Mouse (Mus musculus): ENCODE results near the gene Gm3417.

GRCm38 (mm10) chr17:14930697-14931096 lies 47.9 kb downstream of the Gm3417 start:
- no peak for TF ChIP-seq POLR2A (IDR thresholded peaks at IDR 0.05; ENCODE audit: insufficient read depth, low read depth, low read length)
- no peak for TF ChIP-seq EP300 (IDR thresholded peaks at IDR 0.05; ENCODE audit: insufficient read depth, low read depth, low read length)
- TF ChIP-seq CTCF (IDR thresholded peaks at IDR 0.05), result no peak

Data from heart, adult 2 months (tissue).